Mouse (Mus musculus) heart, adult 2 months (tissue): ENCODE measurements around the gene Gm8439.

Experiments used
- CTCF ChIP-seq: fragments of 200-600 bp; IDR thresholded peaks from 2 replicates; pipeline ENCODE4 v1.8.1; 2022; ENCODE audit warnings: antibody characterized with exemption, mild to moderate bottlenecking, moderate library complexity
- EP300 ChIP-seq: fragments of 200-500 bp; IDR thresholded peaks from 2 replicates; pipeline ENCODE4 v1.6.1; 2011; ENCODE audit warnings: low read depth, low read length, control low read depth; ENCODE audit not compliant: insufficient read depth
- POLR2A ChIP-seq: fragments of 200-500 bp; IDR thresholded peaks from 2 replicates; pipeline ENCODE4 v1.6.1; 2011; ENCODE audit warnings: mild to moderate bottlenecking, low read depth, low read length, control low read depth; ENCODE audit not compliant: insufficient read depth

DNA sequence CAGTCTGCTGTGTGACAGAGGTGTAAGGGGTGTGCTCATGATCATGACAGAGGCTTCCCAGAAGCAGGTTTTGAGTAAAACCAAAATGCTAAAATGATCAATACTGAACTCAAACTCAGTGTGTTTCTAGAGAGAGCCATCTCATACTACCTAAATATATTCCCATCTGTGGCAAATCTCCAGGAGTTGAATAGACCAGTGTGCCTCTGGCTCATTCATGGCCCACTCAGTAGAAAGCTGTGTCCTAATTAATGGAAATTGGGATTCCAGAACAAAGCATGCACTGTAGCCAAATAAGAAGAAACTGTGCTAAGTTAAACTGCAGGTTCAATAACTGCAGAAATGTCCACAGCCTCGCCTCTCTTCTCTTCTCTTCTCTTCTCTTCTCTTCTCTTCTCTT lies 1.6 kb upstream of the Gm8439 start:
- TF ChIP-seq POLR2A (no peak), CTCF (no peak), EP300 (no peak)
